Mouse (Mus musculus): ENCODE data around the gene Wipi1. TPM values are rescaled to one million over a fixed set of nuclear protein-coding genes. Genes with fewer than 3 reads are reported as not detected.

Wipi1 gene
- total and polyA plus RNA-seq, 3 experiments: 1.8 to 2.2 (median 2.0) TPM

DNA sequence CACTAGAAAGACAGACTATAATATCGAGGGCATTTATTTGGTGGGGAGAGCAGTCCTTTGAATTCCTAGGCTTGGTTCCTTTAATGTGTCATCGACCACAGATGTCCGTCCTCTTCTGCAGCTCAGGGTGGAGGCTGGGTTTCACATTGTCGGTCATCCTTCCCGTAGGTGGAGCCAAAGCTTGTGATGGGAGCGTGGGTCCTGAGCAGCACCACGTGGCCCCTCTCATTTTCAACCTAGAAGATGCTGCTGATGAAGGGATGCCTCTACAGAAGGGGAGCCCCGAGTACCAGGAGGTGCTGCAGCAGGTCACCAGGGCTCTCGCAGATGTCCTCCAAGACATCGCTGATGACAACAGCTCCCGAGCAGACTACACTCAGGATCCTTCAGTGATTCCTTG lies 39.7 kb downstream of the Wipi1 start:
- no peaks in the 10 kb centered on the region for H3K36me3 ChIP-seq (replicated peaks in 1 of 2; ENCODE audit: control insufficient read depth in 1 of 2, insufficient read depth in 1 of 2, low read length in 1 of 2)
- H3K79me2 ChIP-seq (replicated peaks; ENCODE audit: control insufficient read depth, extremely low read depth, insufficient read depth, poor library complexity, severe bottlenecking): no peaks in the 10 kb centered on the region
- no peak for DNase-seq (ENCODE audit: extremely low read depth)
- H3K9me3 ChIP-seq (replicated peaks; ENCODE audit: low read length): no peaks in the 10 kb centered on the region
- no peak for TF ChIP-seq E2F4 (IDR thresholded peaks at IDR 0.05; ENCODE audit: insufficient replicate concordance, low read depth, low read length)
- no peak; the same call in 1 of the 2 replicates for TF ChIP-seq NELFE (IDR thresholded peaks at IDR 0.05; ENCODE audit: low read depth, low read length)
- peak; percentile 72 for TF ChIP-seq USF2 (conservative IDR thresholded peaks at IDR 0.05; ENCODE audit: low read depth, low read length)
- TF ChIP-seq CTCF (conservative IDR thresholded peaks at IDR 0.05 in 1 of 2, IDR thresholded peaks at IDR 0.05 in 1 of 2; ENCODE audit: low read depth in 2 of 2, low read length in 2 of 2): peak in 1 of 2 experiments; percentile 27; a peak in 1 of 4 replicates
- TF ChIP-seq MAX (IDR thresholded peaks at IDR 0.05; ENCODE audit: low read length): peak; percentile 98
- TF ChIP-seq IRF4 (IDR thresholded peaks at IDR 0.05; ENCODE audit: low read depth, low read length): no peak; the same call in 1 of the 2 replicates
- peak; percentile 73 for TF ChIP-seq POLR2A (IDR thresholded peaks at IDR 0.05; ENCODE audit: low read depth, low read length)
- peak; percentile 83 for TF ChIP-seq USF1 (IDR thresholded peaks at IDR 0.05; ENCODE audit: low read depth, low read length)
- no peak for TF ChIP-seq CHD2 (IDR thresholded peaks at IDR 0.05; ENCODE audit: low read length)
- no peak for TF ChIP-seq ETS1 (conservative IDR thresholded peaks at IDR 0.05; ENCODE audit: low read depth, low read length)
- TF ChIP-seq CHD1 (IDR thresholded peaks at IDR 0.05; ENCODE audit: low read depth, low read length): no peak
- no peak for TF ChIP-seq SMC3 (IDR thresholded peaks at IDR 0.05; ENCODE audit: low read depth, low read length)
- TF ChIP-seq MYC (IDR thresholded peaks at IDR 0.05; ENCODE audit: low read depth, low read length): peak; percentile 97
- TF ChIP-seq UBTF (IDR thresholded peaks at IDR 0.05; ENCODE audit: low read depth, low read length): no peak
- no peak for TF ChIP-seq ZNF384 (IDR thresholded peaks at IDR 0.05; ENCODE audit: low read depth, low read length)
- TF ChIP-seq RCOR1 (conservative IDR thresholded peaks at IDR 0.05; ENCODE audit: low read depth, low read length): 0 out of 2 replicates have a peak, but pooled peaks have one; percentile 28
- TF ChIP-seq NRF1 (IDR thresholded peaks at IDR 0.05; ENCODE audit: low read depth, low read length): no peak
- no peak for TF ChIP-seq ZMIZ1 (IDR thresholded peaks at IDR 0.05; ENCODE audit: low read depth, low read length)
- TF ChIP-seq RAD21 (IDR thresholded peaks at IDR 0.05; ENCODE audit: low read depth, low read length): no peak; the same call in none of the 2 replicates
- TF ChIP-seq BHLHE40 (IDR thresholded peaks at IDR 0.05; ENCODE audit: low read depth, low read length): no peak
- no peak for TF ChIP-seq ZKSCAN1 (IDR thresholded peaks at IDR 0.05; ENCODE audit: borderline replicate concordance, low read depth, low read length)
- TF ChIP-seq POLR2AphosphoS2 (IDR thresholded peaks at IDR 0.05; ENCODE audit: low read depth, low read length): no peak
- TF ChIP-seq ELF1 (IDR thresholded peaks at IDR 0.05; ENCODE audit: low read depth, low read length): no peak
- no peak for TF ChIP-seq PAX5 (IDR thresholded peaks at IDR 0.05; ENCODE audit: low read length)
- no peak for TF ChIP-seq JUN (IDR thresholded peaks at IDR 0.05; ENCODE audit: insufficient read depth, low read depth, low read length)
- peak; percentile 43; the same call in 1 of the 2 replicates for TF ChIP-seq EP300 (IDR thresholded peaks at IDR 0.05; ENCODE audit: low read length)
- no peak for TF ChIP-seq JUND (conservative IDR thresholded peaks at IDR 0.05; ENCODE audit: low read depth, low read length)
- TF ChIP-seq ZC3H11A (IDR thresholded peaks at IDR 0.05; ENCODE audit: low read depth, low read length): no peak
- TF ChIP-seq MAFK (IDR thresholded peaks at IDR 0.05; ENCODE audit: insufficient replicate concordance, low read length): no peak
- TF ChIP-seq MAZ (IDR thresholded peaks at IDR 0.05; ENCODE audit: low read depth, low read length): no peak
- TF ChIP-seq TBP (conservative IDR thresholded peaks at IDR 0.05; ENCODE audit: low read depth, low read length): peak; percentile 69; the same call in 1 of the 2 replicates
- TF ChIP-seq KAT2A (IDR thresholded peaks at IDR 0.05; ENCODE audit: insufficient replicate concordance, low read length): no peak
- TF ChIP-seq SIN3A (IDR thresholded peaks at IDR 0.05; ENCODE audit: low read length): peak; percentile 37; the same call in 1 of the 2 replicates
- TF ChIP-seq GABPA (IDR thresholded peaks at IDR 0.05; ENCODE audit: insufficient replicate concordance, low read depth, low read length): no peak
- peak; percentile 58 for TF ChIP-seq TCF12 (IDR thresholded peaks at IDR 0.05; ENCODE audit: low read depth, low read length)
- TF ChIP-seq HCFC1 (IDR thresholded peaks at IDR 0.05; ENCODE audit: low read depth, low read length): no peak
- TF ChIP-seq MXI1 (IDR thresholded peaks at IDR 0.05; ENCODE audit: low read depth, low read length): peak; percentile 94
- no peak for TF ChIP-seq MEF2A (IDR thresholded peaks at IDR 0.05; ENCODE audit: borderline replicate concordance, low read depth, low read length)
- dilution Hi-C loops (cut with MboI; ENCODE audit: extremely low pct_ligation_motif_present, extremely low pct_unique_long_range_greater_than_20kb, low sequenced_read_pairs) (no loop called here), in situ Hi-C loops (cut with MboI; ENCODE audit: low pct_ligation_motif_present, low pct_unique_long_range_greater_than_20kb, low sequenced_read_pairs) (no loop called here)
- H3K4me2 ChIP-seq (ENCODE audit: insufficient read depth, low read depth, poor library complexity, severe bottlenecking): peak overlapping the region; percentile 62
- no peaks in the 10 kb centered on the region for H3K27me3 ChIP-seq (replicated peaks)
- peak overlapping the region in 2 of 3 experiments; percentile 43 to 64 for H3K4me3 ChIP-seq (replicated peaks in 1 of 3; ENCODE audit: low read depth in 2 of 3, low read length in 2 of 3, poor library complexity in 1 of 3)
- peaks cover 22 to 41% of the 10 kb centered on the region in 2 experiments; a peak in 3 of 4 replicates for H3K4me1 ChIP-seq (ENCODE audit: control insufficient read depth in 1 of 2, insufficient read depth in 2 of 2)
- H3K27ac ChIP-seq (ENCODE audit: insufficient read depth, low read depth): no peak overlapping the region
- peak overlapping the region; percentile 24 for H3K9ac ChIP-seq (ENCODE audit: insufficient read depth, low read depth)
